Mouse (Mus musculus): ENCODE measurements around the gene Glycam1.
A peak's percentile ranks its signal among the peaks of the same experiment; 100 is the strongest.
"Not testable (repeated sequence)": the region's sequence is repeated elsewhere in the genome, so short reads cannot be mapped to it uniquely, and the experiment has no call there.

Glycam1 gene

DNA sequence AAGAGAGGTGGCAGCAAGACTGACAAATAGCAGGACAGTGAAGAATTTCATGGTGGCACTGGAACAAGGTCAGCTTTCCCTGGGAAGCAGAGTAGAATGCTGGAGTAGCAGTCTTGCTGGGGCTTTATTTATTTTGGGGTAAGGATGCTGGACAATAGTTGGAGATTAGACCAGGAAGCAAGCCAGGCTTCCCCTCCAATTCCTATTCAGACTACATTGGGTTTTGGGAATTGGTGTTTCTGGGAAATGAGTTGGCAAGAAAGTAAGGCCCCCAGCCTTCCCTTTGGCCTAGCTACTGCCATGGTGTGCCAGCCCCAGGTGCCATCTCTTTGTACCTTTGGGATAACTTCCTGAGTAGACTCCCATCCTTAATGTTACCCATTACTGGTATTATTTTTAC, at the start of gene Glycam1:
Gene Glycam1 (minus strand): TSS at position 101 of the 400 bp plus-strand sequence.
- DNase-seq (ENCODE audit: extremely low spot score) = no peak

DNA sequence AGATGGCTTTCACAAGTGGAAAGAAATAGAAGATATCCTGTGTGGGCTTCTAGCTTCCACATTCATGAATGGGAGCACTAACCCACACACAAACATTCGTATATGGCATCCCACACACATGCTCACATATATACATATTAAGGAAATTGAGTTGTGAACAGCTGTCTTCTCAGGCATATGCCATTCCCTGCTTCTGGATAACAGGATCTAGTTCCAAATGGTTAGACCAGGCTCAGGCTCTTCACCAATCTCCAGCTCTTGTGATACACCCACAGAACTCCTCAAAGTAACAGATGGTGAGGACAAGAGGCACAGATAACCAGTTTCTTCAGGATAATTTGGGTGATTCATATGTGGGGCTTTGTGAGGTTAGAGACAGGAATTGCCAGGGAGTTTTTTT, 39.6 kb upstream of the Glycam1 start:
- no peak for DNase-seq (ENCODE audit: extremely low spot score)

DNA sequence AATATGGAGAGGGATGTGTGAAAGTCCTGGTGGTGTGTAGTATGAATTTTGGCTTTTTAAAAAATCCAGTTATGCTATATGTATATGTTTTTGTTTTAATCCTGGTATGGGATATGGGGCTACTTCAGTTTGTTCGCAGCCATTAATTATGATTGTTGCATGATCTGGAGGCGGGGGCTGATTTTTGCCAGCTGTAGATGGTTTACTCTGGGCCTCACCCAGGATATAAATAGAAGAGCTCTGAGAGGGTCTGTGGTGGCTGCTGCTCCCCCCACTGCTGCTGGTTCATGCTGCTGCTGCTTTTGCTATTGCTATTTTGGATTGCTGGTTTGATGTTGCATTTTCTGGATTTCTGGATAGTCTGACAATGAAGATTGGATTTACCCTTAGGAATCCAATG, 25.9 kb upstream of the Glycam1 start:
- no peak for DNase-seq (ENCODE audit: extremely low spot score)

DNA sequence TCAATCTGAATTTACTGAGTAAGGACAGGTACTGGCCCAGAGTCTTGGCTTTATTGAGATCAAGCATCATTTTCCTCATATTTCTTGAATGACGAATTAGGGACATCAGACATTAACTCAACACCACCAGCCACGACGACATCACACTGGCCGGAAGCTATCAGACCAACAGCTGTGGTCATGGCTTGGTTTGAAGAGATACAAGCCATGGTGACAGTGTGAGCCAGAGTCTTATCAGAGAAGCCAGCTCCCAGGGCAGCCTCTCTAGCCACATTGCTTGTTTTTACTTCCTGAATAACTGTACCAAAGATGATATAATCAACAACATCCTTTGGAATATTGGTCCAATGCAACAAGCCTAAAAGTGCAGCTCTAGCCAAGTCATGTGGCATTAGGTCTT, 22.9 kb upstream of the Glycam1 start:
- not testable (repeated sequence) for DNase-seq (ENCODE audit: extremely low spot score)

DNA sequence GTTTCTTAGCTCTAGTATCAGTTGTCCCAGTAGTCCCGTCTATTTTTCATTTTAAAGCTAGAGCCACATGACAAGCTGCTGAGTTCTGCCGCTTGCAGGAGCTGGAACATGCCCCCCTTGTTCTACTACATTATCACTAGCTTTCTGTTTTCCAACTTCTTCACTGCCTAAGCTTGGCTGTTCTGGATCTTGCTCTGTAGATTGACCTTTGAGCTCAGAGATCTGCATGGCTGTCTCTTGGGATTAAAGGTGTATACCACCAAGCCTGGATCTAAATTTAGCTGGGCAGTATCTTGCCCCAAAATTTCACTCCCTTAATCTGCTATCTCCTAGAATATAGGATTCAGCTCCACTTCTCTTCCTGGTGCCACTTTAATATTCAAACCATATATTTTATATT, 21.0 kb upstream of the Glycam1 start:
- DNase-seq (ENCODE audit: extremely low spot score) = no peak

DNA sequence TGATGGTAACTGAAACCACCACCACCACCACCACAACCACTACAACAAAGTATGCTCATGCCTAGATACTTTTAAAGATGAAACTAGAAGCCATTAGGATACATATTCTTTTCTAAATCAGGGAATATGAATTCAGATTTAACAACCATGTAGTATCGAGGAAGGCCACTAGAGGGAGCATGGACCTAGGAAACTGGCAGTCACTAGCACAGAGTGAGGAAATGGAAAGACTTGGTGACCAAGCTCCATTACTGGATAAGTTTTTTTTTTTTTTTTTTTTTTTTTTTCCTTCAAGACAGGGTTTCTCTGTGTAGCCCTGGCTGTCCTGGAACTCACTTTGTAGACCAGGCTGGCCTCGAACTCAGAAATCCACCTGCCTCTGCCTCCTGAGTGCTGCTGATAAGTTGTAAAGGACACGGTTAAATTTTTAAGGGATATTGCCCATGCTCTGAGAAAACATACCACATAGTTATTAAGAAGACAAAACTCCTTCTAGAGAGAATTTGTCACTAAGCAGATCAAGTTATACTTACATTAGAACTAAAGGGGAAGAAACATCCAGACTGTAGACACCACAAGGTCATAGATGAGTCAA, 12.7 kb downstream of the Glycam1 start:
- DNase-seq (ENCODE audit: extremely low spot score) = peak; percentile 55

DNA sequence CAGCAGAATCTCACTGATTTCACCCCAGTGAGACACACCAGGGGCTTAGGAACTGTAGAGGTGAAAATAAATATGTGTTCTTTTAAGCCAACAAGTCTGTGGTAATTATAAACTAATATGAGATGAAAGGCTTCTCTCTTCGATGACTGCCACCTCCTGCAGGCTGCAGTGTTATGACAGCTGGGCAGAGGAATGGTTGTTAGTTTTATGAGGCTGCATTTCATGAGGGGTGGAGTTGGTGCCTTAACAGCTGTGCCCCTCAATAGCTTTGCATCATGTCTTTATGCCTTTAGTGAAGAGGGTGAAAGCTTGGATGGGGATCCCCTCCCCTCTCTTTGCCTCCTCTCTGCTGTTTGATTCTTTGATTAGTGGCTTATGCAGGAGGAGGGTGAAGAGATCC, 13.8 kb downstream of the Glycam1 start:
- DNase-seq (ENCODE audit: extremely low spot score) = no peak

DNA sequence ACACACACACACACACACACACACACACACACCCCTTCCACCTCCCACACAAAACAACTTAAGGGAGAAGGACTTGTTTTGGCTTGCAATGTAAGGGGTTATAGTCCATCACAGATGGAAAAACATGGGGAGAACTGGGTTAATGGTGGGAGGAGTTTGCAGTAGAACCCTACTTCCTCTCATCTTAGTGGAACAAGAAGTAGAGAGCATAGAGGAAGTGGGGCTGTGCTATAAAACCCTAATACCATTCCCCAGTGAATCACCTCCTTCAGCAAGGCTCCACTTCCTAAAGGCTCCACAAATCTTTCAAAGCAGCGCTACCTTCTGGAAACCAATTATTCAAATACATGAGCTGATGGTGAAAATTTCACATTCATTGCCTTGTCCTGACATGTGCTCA, 15.4 kb downstream of the Glycam1 start:
- DNase-seq (ENCODE audit: extremely low spot score) = no peak

DNA sequence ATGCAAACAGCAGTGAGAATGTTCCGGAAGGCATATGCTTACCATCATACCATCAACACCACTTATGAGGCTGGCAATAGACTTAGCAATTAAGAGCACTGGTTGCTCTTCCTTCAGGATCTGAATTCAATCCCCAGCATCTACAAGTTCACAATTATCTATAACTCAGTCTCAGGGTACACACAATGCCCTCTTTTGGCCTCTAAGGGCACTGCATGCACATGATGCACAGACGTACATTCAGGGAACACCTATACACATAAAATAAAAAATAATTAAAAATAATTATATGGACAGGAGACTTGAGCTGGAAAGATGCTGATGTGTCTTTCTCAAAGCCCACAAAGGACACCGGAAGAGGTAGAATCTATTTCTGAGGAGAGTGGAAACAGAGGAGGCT, 16.9 kb downstream of the Glycam1 start:
- DNase-seq (ENCODE audit: extremely low spot score) = no peak

DNA sequence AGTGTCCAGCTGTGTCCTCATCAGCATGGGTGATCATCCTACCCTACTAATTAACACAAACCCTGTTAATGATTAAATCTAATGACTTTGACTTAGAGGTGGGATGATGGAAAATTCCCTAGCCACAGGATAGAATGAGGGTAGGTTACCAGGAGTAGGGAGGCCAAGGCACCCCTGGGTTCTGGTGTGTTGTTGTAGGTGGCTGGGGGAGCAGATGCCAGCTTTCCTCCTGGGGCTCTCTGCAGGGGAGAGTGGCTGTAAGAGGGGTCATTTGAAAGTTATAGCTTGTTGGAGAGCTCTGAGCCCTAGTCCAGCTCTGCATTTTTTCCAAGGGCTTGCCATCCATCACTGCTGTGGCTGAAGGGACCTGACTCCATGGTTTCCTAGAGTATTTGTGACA, 22.4 kb downstream of the Glycam1 start:
- DNase-seq (ENCODE audit: extremely low spot score) = no peak

DNA sequence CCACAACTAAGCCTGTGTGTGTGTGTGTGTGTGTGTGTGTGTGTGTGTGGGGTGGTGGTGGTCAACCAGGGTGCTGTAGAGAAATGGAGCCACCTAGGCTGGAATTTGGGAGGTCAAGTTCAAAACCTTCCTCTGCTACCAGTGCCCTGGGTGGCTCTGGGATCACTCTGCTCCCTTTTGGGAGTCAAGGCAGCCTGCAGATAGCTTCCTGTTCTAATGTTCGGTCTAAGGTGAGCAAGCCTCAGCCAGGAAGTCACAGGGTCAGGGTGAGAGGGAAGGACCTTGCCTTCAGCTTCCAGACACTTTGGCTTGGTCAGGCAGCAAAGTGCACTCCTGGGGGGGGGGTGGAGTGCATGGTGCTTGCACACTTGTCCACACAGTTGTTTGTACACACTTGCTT, 24.2 kb downstream of the Glycam1 start:
- no peak for DNase-seq (ENCODE audit: extremely low spot score)

DNA sequence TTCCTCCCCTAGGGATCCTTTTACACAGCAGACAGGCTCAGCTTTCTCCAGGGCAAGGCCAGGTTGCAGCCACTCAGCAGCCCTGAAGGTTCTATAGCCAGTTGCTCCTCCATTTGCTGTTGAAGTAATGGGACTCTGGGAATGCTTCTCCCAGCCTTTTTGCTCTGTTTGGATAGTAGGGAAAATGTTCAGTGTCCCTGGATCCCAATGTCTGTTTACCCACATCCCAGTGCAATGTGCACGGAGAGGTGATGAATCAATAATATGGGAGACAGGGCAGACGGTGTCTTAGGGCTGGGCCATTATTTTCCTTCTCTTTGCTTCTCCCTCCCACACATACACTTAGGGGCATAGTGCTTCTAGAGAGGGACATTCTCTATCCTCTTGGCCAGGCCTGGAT, 25.6 kb downstream of the Glycam1 start:
- no peak for DNase-seq (ENCODE audit: extremely low spot score)

DNA sequence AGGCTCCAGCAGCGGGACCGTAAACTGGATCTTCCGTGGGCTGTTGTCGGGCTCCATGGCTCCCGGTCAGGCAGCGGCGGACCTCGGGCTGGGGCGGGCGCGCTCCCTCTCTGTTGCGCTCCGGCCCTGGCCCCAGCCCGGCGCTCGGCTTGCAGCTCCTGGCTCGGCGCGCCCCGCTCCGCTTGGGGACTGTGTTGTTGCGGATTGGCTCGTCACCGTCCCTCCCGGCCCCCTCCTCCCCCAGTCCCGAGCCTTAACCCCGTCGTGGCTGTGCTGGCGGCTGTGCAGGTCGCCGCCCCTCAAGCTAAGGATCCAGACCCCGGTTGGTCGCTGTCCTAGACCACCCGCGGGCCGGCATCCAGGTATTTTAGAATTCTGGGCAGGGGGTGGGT, 27.1 kb downstream of the Glycam1 start, which contains the start of gene Ppp1r1a:
Gene Ppp1r1a (minus strand): TSS at position 182 of the 392 bp plus-strand sequence.
- DNase-seq (ENCODE audit: extremely low spot score) = peak; percentile 78

DNA sequence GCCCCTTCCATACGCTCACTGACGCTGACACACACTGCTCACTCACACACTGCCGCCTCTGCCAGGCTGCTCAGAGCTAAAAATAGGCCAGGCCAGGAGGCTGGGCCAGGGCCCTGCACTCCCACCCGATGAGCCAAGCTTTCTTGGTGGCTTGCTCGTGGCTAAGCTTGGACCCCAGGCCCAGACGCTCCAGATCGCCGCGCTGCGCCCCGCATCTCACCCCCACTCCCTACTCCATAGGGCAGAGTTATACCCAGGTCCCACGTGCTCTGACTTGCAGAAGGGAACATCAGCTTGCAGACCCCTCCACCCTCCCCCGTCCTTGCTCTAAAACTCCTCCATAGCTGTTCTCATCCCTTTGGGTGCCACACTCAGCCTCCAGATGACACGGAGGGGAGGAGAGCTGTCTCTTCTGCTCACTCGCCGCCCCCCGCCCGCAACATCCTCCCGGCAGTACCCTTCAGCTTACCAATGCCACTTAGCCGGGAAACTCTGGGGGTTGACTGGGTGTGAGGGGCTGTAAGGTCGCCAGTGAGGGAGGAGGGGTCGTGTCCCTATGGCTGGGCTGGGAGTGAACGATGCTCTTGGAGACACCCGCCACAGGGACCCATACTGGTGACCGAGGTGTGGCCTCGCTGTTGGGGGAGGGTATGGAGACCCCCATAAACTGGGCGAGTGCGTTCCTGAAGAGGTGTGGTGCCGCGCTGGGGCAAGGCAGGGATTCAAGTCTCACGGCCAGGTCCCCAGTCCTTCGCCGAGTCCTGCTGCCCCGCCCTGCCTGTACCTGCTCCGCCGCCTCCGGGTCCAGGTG, 27.7 kb downstream of the Glycam1 start:
- DNase-seq (ENCODE audit: extremely low spot score) = peak; percentile 27

DNA sequence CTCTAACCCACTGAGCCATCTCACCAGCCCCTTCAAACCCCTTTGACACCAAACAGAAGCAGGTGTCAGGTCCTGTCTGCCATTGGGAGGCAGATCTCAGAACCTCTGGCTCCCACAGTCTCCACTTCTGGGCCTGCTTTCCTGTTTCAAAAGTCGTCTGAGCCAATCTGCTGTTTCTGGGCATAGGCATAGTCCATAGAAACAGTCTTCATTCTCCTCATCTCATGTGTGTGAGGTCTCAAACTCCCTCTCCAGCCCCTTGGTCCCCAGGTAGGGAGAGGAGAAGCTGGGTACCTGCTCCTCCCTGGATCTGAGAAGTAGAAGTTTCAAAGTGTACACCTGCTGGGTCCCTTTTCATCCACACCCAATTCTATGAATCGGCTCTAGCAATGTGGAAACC, 28.4 kb downstream of the Glycam1 start:
- DNase-seq (ENCODE audit: extremely low spot score) = no peak

DNA sequence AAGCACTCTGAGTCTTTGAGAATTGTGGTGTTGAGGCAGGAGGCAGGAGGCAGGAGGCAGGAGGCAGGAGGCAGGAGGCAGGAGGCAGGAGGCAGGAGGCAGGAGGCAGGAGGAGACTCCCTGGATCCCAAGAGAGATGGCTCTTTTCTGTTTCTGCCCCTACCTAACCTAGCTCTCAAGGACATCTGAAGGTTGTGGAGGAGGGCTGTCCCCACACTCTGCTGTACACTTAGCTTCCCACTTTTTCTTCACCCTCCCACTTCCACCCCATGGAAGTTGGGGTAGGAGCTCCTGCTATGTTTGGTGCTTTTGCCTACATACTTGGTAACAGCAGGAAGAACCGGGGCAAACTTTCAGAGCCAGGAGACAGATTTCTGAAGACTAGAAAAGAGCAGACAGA, 29.1 kb downstream of the Glycam1 start:
- DNase-seq (ENCODE audit: extremely low spot score) = no peak

DNA sequence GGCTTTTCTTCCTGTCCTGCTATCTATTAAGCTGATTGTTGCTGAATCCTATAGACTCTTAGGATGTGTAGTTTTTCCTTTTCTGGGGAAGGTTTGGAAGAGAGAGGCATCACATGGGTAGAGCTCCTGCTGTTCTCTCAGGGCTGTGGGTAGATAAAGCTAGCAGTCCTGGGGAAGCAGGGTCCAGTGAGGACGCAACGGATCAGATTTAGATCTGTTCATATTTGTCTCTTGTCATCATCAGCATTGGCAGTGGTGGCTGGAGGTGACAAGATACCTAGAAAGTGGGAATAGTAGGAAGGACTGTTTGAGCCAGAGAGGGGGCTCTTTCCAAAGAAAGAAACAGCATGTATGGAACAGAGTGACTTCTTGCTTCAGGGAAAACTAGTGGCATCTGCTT, 29.9 kb downstream of the Glycam1 start:
- DNase-seq (ENCODE audit: extremely low spot score) = no peak

DNA sequence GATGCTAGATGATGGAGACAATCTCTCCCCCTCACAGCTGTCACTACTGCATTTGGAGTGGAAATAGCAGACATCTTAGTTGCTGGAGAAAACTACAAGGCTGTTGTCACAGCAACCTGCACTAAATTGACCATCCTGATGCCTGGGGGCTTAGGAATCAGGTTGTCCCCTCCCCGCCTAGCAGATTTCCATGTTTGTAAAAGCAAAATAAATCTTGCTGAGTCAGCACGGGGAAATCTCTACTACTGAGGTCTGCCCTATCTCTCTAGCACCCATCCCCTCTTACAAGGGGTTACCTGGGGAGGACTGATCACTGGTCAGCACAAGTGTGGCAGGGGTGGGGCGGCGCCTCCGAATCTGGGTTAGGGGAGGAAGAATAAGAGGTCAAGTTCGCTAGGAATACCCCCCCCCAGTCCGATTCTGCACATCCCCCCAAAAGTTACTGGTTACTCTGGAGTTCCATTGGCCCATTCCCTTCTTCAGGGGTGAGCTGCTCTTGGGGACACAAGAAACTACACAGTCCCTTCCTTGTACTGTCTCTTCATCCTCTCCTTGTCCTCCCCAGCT, 30.7 kb downstream of the Glycam1 start:
- no peak for DNase-seq (ENCODE audit: extremely low spot score)

DNA sequence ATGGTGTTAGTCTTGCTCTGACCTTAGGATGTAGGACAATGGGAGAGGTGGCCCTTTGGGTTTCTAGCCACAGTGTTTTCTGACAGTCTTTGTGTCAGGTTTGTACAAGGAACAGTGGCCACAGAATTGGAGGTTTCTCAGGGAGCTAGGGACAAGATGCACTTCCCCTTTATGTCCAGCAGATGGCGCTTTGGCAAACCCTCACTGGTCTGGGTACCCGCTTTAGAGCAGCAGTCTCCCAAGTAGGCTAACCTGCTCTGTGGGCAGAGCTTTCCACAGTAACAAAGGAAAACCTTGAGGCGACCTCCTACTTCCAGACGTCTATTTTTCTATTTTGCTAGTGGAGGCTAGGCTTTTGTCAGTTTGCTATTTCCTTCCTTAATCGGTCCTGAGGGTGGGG, 34.5 kb downstream of the Glycam1 start:
- peak; percentile 66 for DNase-seq (ENCODE audit: extremely low spot score)

DNA sequence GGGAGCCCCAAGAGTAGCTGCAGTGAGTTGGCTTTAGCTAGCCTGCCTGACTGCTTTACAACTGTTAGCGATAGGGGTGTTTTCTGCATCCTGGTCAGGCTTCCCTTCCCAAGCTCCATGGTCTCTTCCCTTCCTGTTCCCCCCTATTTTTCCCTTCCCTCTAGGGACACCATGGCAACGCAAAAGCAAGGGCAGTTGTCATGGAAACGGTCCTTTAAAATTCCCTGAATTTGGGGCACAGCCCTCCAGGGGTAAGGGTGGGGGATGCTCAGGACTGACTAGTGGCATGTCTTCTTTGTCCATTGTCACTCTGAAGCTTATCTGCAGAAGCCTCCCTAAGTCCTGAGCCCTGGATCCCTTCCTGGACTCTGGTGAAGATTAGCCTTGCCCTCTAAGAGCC, 41.7 kb downstream of the Glycam1 start:
- no peak for DNase-seq (ENCODE audit: extremely low spot score)

DNA sequence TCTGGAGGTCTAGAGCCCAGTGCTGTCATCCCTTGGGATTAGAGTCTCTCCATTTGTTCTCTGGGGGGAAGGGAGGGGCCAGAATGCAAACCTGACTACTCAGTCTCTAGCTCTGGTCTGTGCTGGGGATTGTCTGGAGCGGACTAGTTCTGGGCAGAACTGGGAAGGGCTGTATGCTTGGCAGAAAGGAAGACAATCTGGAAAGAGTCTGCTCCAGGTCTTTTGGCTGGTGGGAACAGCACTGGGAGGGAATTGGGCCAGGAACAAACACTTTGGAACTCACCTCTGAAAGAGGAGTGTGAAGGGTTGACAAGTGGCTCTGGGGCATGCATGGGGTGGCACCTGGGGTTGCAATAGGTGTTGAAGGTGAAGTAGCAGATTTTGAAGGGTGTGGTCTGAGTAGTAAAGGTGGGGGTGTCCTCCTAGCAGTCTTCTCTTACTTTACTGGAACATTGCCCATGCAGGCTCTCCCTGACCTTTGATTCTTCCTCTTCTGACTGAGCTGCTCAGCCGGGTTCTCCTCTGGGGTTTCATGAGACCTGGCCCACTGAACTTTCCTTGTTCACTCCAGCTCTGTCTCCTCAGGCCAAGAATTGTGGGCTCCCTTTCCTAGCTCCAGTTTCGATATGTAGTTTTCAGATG, 42.3 kb downstream of the Glycam1 start:
- DNase-seq (ENCODE audit: extremely low spot score) = no peak

Data from embryo, embryonic 9.5 days (tissue).